Mouse (Mus musculus) thymus, postnatal 0 days (tissue): ENCODE data around the gene Crlf2. TPM values are rescaled to one million over a fixed set of nuclear protein-coding genes. Genes with fewer than 3 reads are reported as not detected.

Source experiments
- DNase-seq: peaks from one replicate; pipeline ENCODE4 v3.0.0-alpha.2; 2015; ENCODE audit warnings: low spot score
- polyA plus RNA-seq: library from polyadenylated mRNA; unstranded; fragments of >200 nt; fragmentation: Nextera tagmentation; extraction: Ambion mirVana; gene quantifications from 2 replicates; pipeline ENCODE4 v1.2.1, GENCODE M21; 2015

The Crlf2 gene
- 24.9 and 27.2 TPM in 2 replicates for polyA plus RNA-seq

- DNase-seq: peak; percentile 96
Measured at GRCm38 (mm10) chr5:109558404-109559160, at the start of gene Crlf2. Gene Crlf2 (minus strand): TSS chr5:109558993.

GRCm38 (mm10) chr5:109602585-109602984 lies 43.8 kb upstream of the Crlf2 start:
- DNase-seq: peak; percentile 76

- DNase-seq: peak; percentile 38
Measured at GRCm38 (mm10) chr5:109601080-109601479, 42.3 kb upstream of the Crlf2 start.

GRCm38 (mm10) chr5:109598876-109599275 lies 40.1 kb upstream of the Crlf2 start:
- no peak for DNase-seq

GRCm38 (mm10) chr5:109596647-109597046 lies 37.9 kb upstream of the Crlf2 start:
- DNase-seq: peak; percentile 40

- no peak for DNase-seq
Measured at GRCm38 (mm10) chr5:109562829-109563228, 4.0 kb upstream of the Crlf2 start.

- no peak for DNase-seq
Measured at GRCm38 (mm10) chr5:109559191-109559590, 398 bp upstream of the Crlf2 start.

- DNase-seq: no peak
Measured at GRCm38 (mm10) chr5:109558123-109558403, 730 bp downstream of the Crlf2 start.

- DNase-seq: peak; percentile 97
Measured at GRCm38 (mm10) chr5:109557321-109558122, 1.3 kb downstream of the Crlf2 start.

- peak; percentile 91 for DNase-seq
Measured at GRCm38 (mm10) chr5:109556591-109557320, 2.0 kb downstream of the Crlf2 start.

- DNase-seq: peak; percentile 23
Measured at GRCm38 (mm10) chr5:109555676-109556571, 2.9 kb downstream of the Crlf2 start.

- DNase-seq: peak; percentile 11
Measured at GRCm38 (mm10) chr5:109555236-109555675, 3.5 kb downstream of the Crlf2 start.

- peak; percentile 4 for DNase-seq
Measured at GRCm38 (mm10) chr5:109554091-109555050, 4.4 kb downstream of the Crlf2 start.

GRCm38 (mm10) chr5:109553160-109553930 lies 5.4 kb downstream of the Crlf2 start:
- peak; percentile 4 for DNase-seq

- peak; percentile 1 for DNase-seq
Measured at GRCm38 (mm10) chr5:109552541-109552940, 6.3 kb downstream of the Crlf2 start.

GRCm38 (mm10) chr5:109552116-109552515 lies 6.7 kb downstream of the Crlf2 start:
- peak; percentile 2 for DNase-seq

- peak; percentile 1 for DNase-seq
Measured at GRCm38 (mm10) chr5:109551041-109551765, 7.6 kb downstream of the Crlf2 start.
